Mouse (Mus musculus) adrenal gland, postnatal 10 days (tissue): Measurements from ENCODE around the gene Sbk2. TPM values are rescaled to one million over a fixed set of nuclear protein-coding genes. Genes with fewer than 3 reads are reported as not detected.
"Not testable (repeated sequence)": the region's sequence is repeated elsewhere in the genome, so short reads cannot be mapped to it uniquely, and the experiment has no call there.

Source experiments
- DNase-seq: peaks from one replicate; pipeline ENCODE4 v3.0.0; 2021; ENCODE audit warnings: mixed read lengths
- long read RNA-seq, 2 experiments: library from polyadenylated mRNA; stranded (forward); transcript quantifications; one replicate each; pipeline ENCODE4 v2.0.0; 2021
- total RNA-seq, 2 experiments: library from RNA; stranded (reverse); gene quantifications; 2 replicates each; pipeline ENCODE4 v1.2.3; 2021

The Sbk2 gene
- 1 to 10 TPM; 1.6 to 3.1 TPM for total RNA-seq
- long read RNA-seq, experiment 1, partial matches to known transcripts = 0 of 1 reads
- long read RNA-seq, experiment 1, other reads (novel, unspliced or antisense) = 1 of 1 reads
- long read RNA-seq, experiment 2 = 0 reads

GRCm38 (mm10) chr7:4964272-4964671 is at the start of gene Sbk2:
Gene Sbk2 (minus strand): TSS chr7:4964406.
- peak; percentile 91 for DNase-seq

- no peak for DNase-seq
These were observed 48.7 kb upstream of the Sbk2 start for GRCm38 (mm10) chr7:5012681-5013513.

DNA sequence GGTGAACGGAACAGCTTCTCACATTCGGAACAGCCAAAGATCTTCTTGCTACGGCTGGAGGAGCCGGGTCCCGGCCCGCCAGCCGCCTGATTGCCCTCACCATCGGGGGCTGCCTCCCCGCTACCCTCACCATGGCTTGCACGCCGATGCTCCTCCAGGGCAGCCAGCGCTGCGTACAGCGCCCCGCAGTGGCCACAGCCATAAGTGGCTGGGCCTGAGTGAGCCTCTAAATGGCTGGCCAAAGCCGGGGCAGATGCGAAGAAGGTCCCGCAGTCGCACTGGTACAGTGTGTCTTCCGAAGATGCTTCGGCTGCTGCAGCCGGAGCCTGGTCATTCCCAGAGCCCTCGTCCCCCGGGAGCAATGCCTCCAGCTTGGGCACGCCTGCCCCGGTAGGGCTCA is 44.0 kb upstream of the Sbk2 start:
- DNase-seq = no peak

- DNase-seq = not testable (repeated sequence)
These were observed 38.7 kb upstream of the Sbk2 start for GRCm38 (mm10) chr7:5002876-5003275.

- DNase-seq = peak; percentile 39
These were observed 35.7 kb upstream of the Sbk2 start for GRCm38 (mm10) chr7:4999876-5000275.

GRCm38 (mm10) chr7:4996934-4997333 is 32.7 kb upstream of the Sbk2 start:
- DNase-seq = no peak

GRCm38 (mm10) chr7:4996003-4996895 is 32.0 kb upstream of the Sbk2 start, which contains the start of gene Zfp579:
Gene Zfp579 (minus strand): TSS chr7:4996158.
- peak; percentile 97 for DNase-seq

DNA sequence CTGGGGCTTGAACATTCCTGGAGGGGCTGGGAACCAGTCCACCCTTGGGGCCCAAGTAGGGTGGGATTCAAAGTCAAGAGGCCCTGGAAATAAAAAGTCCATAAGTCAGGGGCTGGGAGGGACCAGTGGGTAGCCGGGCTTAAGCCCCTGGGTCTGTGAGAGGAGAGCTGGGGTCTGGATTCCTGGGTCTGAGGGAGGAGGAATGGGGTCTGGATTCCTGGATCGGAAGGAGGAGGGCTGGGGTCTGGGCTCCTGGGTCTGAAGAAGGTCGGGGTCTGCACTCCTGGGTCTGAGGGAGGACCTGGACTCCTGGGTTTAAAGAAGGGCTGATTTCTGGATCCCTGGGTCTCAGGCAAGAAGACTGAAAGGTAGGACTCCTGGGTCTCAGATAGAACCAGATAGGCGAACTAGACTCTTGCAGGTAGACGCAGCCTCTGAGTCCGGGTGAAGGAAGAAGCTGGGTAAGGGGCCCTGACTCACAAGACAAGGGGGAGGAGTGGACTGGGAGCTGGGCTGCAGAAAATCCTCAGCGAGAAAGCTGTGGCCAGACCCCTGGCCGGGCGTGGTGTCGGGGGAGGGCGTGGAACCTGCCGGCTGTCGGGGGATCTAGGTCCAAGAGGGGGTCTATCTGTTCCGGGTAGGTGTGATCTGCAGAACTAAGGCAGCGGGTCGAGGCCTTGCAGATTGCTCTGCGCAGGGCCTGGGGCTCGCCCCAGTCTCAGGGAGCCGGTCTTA is 31.2 kb upstream of the Sbk2 start:
- no peak for DNase-seq

DNA sequence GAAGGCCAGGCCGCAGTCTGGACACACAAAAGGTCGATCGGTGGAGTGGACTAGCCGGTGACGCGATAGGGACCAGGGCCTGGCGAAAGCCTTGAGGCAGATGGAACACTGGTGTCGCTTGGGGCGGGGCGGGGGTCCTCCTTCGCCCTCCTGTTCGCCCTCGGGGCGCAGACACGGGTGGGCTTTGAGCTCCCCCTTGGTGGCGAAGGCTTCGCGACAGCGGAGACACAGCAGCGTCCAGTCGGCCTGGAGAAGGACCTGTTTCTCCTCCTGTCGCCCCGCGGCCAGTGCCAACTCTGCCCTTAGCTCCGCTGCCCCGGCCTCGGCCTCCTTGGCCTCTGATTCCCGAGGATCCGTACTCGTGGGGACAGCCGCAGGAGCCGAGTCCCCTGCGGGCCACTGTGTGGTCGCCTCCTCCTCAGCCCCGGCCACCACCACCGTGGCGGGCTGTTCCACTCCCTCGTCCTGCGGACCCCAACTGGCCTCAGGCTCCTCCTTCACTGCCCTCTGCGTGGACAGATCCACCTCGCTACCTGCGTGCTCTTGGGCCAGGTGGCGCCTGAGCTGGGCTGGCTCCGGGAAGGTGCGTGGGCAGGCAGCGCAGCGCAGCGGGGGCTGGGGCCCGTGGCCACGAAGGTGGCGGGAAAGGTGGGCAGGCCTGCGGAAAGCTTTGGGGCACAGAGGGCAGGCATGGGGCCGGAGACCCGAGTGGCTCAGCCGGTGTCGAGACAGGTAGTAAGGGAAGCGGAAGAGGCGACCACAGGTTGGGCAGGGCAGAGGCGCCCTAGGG is 30.0 kb upstream of the Sbk2 start:
- DNase-seq = no peak

DNA sequence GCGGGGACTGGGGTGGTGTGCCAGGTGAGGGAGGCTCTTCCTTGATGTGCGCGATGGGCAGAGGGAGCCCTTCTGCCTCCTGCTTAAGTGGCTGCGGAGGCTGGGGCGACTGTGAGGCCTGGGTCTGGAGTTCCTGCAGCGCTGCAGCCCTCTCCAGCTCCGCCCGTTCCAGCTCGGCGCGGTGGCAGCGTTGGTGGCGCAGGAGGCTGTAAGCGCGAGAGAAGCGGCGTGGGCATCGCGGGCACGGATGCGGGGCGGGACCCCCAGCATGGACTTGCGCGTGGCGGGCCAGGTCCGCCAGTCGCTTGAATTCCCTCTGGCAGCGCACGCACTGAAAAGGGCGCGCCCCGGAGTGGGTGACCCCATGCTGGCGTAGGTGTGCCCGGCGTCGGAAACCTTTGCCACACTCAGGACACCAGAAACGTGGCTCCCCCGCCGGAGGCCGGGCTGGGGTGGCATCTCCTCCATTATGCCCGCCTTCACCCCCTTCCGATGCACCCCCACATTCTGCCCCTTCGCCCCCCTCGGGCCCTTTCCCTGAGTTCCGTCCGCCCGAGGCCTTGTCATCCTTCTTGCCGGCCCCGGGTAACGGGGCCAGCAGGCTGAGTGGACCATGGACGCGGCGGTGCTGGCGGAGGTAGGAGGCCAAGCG is 29.3 kb upstream of the Sbk2 start:
- no peak for DNase-seq

DNA sequence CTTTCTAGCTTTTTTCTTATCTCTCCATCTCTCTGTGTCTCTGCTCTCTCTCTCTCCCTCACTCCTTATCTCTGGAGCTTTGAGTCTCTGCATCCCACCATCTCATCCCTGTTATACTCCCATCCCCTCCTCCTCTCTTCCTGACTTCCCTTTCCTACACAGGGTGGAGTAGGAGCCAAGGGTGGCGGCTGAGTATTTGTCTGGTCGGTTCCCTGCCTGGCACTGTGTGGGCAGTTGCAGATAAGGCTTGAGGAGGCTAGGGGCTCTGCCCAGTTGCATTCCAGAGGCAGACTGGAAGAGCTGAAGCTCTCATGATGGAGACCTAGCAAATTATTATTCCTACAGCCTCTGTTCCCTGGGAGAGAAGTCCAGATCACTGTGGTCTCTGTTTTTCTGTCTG is 24.0 kb upstream of the Sbk2 start:
- no peak for DNase-seq

- no peak for DNase-seq
These were observed 12.6 kb upstream of the Sbk2 start for GRCm38 (mm10) chr7:4976832-4977231.

GRCm38 (mm10) chr7:4975455-4975854 is 11.2 kb upstream of the Sbk2 start:
- DNase-seq = no peak

- DNase-seq = peak; percentile 81
These were observed 8.3 kb upstream of the Sbk2 start for GRCm38 (mm10) chr7:4972321-4973047.

GRCm38 (mm10) chr7:4971710-4972109 is 7.5 kb upstream of the Sbk2 start:
- no peak for DNase-seq

DNA sequence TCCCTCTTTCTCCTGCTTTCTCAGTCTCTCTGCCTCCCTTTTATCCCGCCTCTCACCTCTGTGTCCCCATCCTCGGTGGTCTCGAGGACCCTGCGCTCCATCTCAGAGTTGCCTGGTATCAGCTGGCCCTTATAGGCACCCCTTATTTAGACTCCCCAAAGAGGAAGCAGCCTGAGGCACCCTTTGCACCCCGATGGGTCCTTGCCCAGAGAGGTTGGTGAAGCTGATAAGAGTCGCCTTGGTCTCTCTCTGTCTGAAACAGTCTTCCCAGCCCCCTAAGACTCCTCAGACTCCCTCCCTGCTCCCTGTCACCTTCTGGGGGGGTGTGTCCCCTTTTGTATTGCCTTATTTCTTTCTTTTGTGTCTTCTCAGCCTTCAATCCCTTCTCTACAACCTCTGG is 6.9 kb upstream of the Sbk2 start, which contains the start of gene Sbk3:
Gene Sbk3, minus strand, starts transcription at position 101 of the 400 bp plus-strand sequence.
- DNase-seq = no peak

DNA sequence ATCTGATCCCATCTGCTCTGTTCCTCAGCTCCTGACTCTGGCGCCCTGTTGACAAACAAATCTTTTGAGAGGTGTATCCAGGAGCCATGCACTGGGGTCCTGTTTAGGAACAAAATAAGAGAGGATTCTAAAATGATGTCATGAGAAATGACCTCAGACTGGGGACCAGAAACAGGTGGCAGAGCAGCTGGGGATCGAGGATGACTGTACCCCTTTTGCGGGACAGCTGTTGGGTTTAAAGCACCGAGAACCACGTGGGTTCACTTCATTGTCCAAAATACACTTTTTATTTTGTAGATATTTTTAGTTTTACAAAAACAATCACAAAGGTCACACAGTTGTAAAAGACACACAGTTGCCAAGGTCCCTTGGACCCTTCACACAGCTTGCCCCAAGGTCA is 782 bp upstream of the Sbk2 start:
- DNase-seq = no peak

GRCm38 (mm10) chr7:4963527-4963926 is 679 bp downstream of the Sbk2 start:
- no peak for DNase-seq

DNA sequence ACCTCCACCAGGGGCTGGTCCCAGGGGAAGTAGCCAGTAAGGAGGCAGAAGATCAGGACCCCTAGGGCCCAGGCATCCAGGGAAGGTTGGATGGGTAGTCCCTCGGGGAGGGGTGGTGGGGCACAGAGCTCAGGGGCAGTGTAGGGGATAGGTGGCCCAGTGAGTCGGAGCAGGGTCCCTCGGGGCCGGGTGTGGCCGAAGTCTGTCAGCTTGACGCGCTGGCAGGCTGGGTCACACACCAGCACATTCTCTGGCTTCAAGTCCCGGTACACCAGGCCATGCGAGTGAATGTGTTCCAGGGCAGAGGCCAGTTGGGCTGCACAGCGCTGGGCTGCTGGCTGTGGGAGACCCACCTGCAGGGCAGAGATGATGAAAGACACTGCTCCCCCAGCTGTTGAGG is 6.8 kb downstream of the Sbk2 start:
- DNase-seq = no peak
